Mouse (Mus musculus): ENCODE data around the gene Naaa. TPM values are rescaled to one million over a fixed set of nuclear protein-coding genes. Genes with fewer than 3 reads are reported as not detected.

Naaa gene
- polyA plus RNA-seq, 1 experiment = not detected

DNA sequence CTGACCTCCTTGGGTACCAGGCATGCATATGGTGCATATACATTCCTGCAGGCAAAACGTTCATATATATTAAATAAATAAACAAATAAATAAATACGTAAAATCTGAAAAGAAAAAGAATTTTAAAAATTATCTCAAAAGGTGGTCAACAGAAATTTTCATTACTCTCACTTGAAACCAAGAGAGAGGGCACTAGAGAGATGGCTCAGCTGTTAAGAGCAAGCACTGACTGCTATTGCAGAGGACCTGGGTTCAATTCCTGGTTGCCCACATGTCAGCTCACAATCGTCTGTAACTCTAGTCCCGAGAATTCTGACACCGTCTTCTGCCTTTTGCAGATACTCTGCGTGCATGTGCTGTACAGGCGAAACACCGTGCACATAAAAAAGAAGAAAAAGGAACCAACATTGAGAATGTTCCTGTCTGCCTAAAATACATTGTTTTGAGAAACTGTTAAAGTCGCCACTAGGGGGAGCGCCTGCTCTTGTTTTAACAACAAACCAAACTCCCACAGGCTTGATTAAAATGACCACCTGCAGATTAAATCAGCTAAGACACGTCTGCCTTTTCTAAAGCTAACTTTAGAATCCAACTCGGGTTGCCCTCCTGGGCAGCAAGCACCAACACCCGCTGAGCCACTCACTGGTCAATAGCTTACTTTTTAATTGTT is 34.2 kb upstream of the Naaa start:
- H3K27ac ChIP-seq (ENCODE audit: insufficient read depth, low read depth, low read length) = no peak overlapping the region
- 11% methylated on average over 13 of the region's 13 CpGs for WGBS
- TF ChIP-seq CTCF (IDR thresholded peaks at IDR 0.05; ENCODE audit: insufficient read depth, low read depth, low read length) (no peak), POLR2A (IDR thresholded peaks at IDR 0.05; ENCODE audit: insufficient read depth, low read depth, low read length) (no peak)
- H3K4me3 ChIP-seq (ENCODE audit: insufficient read depth, low read depth, low read length) = no peak overlapping the region
- H3K4me1 ChIP-seq (ENCODE audit: control insufficient read depth, insufficient read depth, low read length) = peaks cover 4% of the 10 kb centered on the region

- peak within 1 kb of the TSS; percentile 73 for H3K4me3 ChIP-seq (ENCODE audit: insufficient read depth, low read depth, low read length)
- 2% methylated on average over 41 of the region's 41 CpGs for WGBS
- H3K27ac ChIP-seq (ENCODE audit: insufficient read depth, low read depth, low read length) = no peak within 1 kb of the TSS
- TF ChIP-seq POLR2A (IDR thresholded peaks at IDR 0.05; ENCODE audit: insufficient read depth, low read depth, low read length) = peak; percentile 39
- peak; percentile 33; the same call in 1 of the 2 replicates for TF ChIP-seq CTCF (IDR thresholded peaks at IDR 0.05; ENCODE audit: insufficient read depth, low read depth, low read length)
- peaks cover 4% of the 10 kb centered on the region for H3K4me1 ChIP-seq (ENCODE audit: control insufficient read depth, insufficient read depth, low read length)
Measured at GRCm38 (mm10) chr5:92309681-92310511, 31.9 kb upstream of the Naaa start, which contains the start of gene Sdad1. Gene Sdad1 (minus strand): TSS chr5:92310479.

DNA sequence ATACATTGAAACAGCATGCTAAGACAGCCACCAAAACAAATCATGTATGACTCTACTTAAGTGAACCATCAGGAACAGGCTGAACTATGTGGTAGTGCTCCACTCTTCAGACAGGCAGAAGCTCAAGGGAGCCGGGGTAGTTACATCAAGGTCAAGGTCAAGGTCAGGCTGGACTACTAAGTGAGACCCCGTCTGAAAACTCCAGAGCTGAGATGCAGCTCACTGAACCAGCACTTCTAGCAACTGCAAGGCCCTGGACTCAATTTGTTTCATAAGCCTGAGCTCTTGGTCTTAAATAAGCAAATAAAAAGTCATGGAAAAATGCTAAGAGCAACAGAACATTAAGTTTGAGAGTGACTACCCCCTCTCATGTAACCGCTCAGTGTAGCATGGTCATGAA is 26.3 kb upstream of the Naaa start:
- TF ChIP-seq CTCF (IDR thresholded peaks at IDR 0.05; ENCODE audit: insufficient read depth, low read depth, low read length) (no peak), POLR2A (IDR thresholded peaks at IDR 0.05; ENCODE audit: insufficient read depth, low read depth, low read length) (no peak)
- 90% methylated on average over 3 of the region's 3 CpGs for WGBS
- Histone ChIP-seq H3K4me3 (ENCODE audit: insufficient read depth, low read depth, low read length) (no peak overlapping the region), H3K27ac (ENCODE audit: insufficient read depth, low read depth, low read length) (no peak overlapping the region), H3K4me1 (ENCODE audit: control insufficient read depth, insufficient read depth, low read length) (no peaks in the 10 kb centered on the region)

DNA sequence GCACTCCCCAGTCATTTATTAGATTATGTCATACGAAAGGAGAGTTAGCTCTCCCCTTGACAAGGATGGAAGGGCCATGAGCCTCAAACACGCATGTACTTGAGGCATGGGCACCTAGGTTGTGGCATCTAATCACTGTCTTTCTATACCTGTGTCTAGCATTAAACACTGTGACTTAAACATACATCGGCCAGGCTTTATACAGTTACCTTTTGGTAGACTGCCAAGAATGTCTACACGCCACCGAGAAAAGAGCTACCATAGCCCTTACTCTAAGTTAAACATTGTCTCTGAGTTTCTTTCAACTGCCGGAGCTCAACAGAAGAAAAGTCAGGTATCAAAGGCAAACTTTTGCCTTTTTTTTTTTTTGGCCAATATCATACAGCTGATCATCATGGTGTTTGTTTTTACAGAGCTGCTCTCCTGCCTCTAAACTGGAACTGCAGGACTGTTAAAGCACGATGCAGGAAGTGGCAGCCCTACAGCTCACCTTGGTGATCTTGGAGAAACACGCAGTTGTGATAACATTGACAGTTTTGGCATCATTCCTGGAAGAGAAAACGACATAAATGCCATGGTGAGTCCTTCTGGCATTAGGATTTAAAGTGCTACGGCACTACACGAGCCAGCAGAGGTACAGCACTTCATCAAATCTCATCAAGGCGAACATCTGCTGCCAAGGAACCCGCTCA is 24.3 kb upstream of the Naaa start:
- Histone ChIP-seq H3K4me3 (ENCODE audit: insufficient read depth, low read depth, low read length) (no peak overlapping the region), H3K4me1 (ENCODE audit: control insufficient read depth, insufficient read depth, low read length) (no peaks in the 10 kb centered on the region), H3K27ac (ENCODE audit: insufficient read depth, low read depth, low read length) (no peak overlapping the region)
- 84% methylated on average over 13 of the region's 13 CpGs for WGBS
- TF ChIP-seq CTCF (IDR thresholded peaks at IDR 0.05; ENCODE audit: insufficient read depth, low read depth, low read length) (no peak), POLR2A (IDR thresholded peaks at IDR 0.05; ENCODE audit: insufficient read depth, low read depth, low read length) (no peak)

DNA sequence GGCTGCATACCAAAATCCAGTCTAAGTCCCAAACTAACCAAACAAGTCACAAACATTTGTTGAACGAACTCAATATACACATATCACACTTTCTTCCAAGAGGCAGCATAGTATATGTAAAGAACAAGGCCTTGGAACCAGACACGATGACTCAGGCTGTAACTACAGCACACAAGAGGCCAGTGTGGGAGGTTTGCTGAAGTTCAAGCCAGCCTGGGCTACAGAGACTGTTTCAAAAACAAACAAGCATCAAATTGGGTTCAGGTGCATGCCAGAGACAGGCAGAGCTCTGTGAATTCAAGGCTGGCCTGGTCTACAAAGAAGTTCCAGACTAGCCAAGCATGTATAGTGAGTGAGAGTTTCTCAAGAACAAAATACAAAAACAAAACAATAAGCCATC is 16.6 kb upstream of the Naaa start:
- H3K4me1 ChIP-seq (ENCODE audit: control insufficient read depth, insufficient read depth, low read length) = no peaks in the 10 kb centered on the region
- no peak overlapping the region for H3K4me3 ChIP-seq (ENCODE audit: insufficient read depth, low read depth, low read length)
- H3K27ac ChIP-seq (ENCODE audit: insufficient read depth, low read depth, low read length) = no peak overlapping the region
- TF ChIP-seq CTCF (IDR thresholded peaks at IDR 0.05; ENCODE audit: insufficient read depth, low read depth, low read length) = no peak
- TF ChIP-seq POLR2A (IDR thresholded peaks at IDR 0.05; ENCODE audit: insufficient read depth, low read depth, low read length) = no peak
- 79% methylated on average over 2 of the region's 2 CpGs for WGBS

GRCm38 (mm10) chr5:92291652-92292414 is 13.9 kb upstream of the Naaa start:
- Histone ChIP-seq H3K4me1 (ENCODE audit: control insufficient read depth, insufficient read depth, low read length) (no peaks in the 10 kb centered on the region), H3K4me3 (ENCODE audit: insufficient read depth, low read depth, low read length) (no peak overlapping the region), H3K27ac (ENCODE audit: insufficient read depth, low read depth, low read length) (no peak overlapping the region)
- TF ChIP-seq POLR2A (IDR thresholded peaks at IDR 0.05; ENCODE audit: insufficient read depth, low read depth, low read length) (no peak), CTCF (IDR thresholded peaks at IDR 0.05; ENCODE audit: insufficient read depth, low read depth, low read length) (no peak)
- 96% methylated on average over 6 of the region's 6 CpGs for whole genome bisulfite sequencing

DNA sequence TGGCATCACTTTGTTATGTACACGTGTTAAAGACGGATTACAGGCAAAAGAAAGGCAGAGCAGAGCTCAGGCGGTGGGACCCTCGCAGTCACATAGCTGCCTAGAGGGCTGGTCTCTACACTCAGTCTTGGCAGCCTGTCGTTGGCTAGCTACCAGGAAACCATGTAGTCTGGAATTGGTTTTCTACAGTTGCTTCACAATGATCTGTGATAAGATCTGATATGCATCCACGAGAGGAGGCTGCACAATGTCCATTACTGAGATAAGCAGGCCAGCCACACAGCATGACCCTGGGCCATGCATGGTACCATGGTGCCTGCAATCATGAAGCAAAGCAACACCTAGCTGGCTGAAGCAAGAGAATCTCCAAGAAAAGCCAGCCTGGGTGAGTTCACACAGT is 9.9 kb upstream of the Naaa start:
- WGBS = 88% methylated on average over 6 of the region's 6 CpGs
- H3K27ac ChIP-seq (ENCODE audit: insufficient read depth, low read depth, low read length) = no peak overlapping the region
- no peaks in the 10 kb centered on the region for H3K4me1 ChIP-seq (ENCODE audit: control insufficient read depth, insufficient read depth, low read length)
- H3K4me3 ChIP-seq (ENCODE audit: insufficient read depth, low read depth, low read length) = no peak overlapping the region
- TF ChIP-seq CTCF (IDR thresholded peaks at IDR 0.05; ENCODE audit: insufficient read depth, low read depth, low read length) (no peak), POLR2A (IDR thresholded peaks at IDR 0.05; ENCODE audit: insufficient read depth, low read depth, low read length) (no peak)

- 82% methylated on average over 3 of the region's 3 CpGs for WGBS
- H3K4me1 ChIP-seq (ENCODE audit: control insufficient read depth, insufficient read depth, low read length) = 0 out of 2 replicates have a peak, but pooled peaks cover under 1% of the 10 kb centered on the region
- TF ChIP-seq CTCF (IDR thresholded peaks at IDR 0.05; ENCODE audit: insufficient read depth, low read depth, low read length) = no peak
- no peak for TF ChIP-seq POLR2A (IDR thresholded peaks at IDR 0.05; ENCODE audit: insufficient read depth, low read depth, low read length)
- no peak overlapping the region for H3K4me3 ChIP-seq (ENCODE audit: insufficient read depth, low read depth, low read length)
- no peak overlapping the region for H3K27ac ChIP-seq (ENCODE audit: insufficient read depth, low read depth, low read length)
Measured at GRCm38 (mm10) chr5:92283107-92283506, 5.1 kb upstream of the Naaa start.
